Mouse (Mus musculus) right cerebral cortex, adult 2 months (tissue): ENCODE results near the gene Tmigd1.
"Not testable (repeated sequence)": the region's sequence is repeated elsewhere in the genome, so short reads cannot be mapped to it uniquely, and the experiment has no call there.

ENCODE experiments used
- DNase-seq, 2 experiments: peaks; one replicate each; pipeline ENCODE4 v3.0.0; 2021 to 2022; ENCODE audit warnings: low spot score in 2 of 2

The Tmigd1 gene

DNA sequence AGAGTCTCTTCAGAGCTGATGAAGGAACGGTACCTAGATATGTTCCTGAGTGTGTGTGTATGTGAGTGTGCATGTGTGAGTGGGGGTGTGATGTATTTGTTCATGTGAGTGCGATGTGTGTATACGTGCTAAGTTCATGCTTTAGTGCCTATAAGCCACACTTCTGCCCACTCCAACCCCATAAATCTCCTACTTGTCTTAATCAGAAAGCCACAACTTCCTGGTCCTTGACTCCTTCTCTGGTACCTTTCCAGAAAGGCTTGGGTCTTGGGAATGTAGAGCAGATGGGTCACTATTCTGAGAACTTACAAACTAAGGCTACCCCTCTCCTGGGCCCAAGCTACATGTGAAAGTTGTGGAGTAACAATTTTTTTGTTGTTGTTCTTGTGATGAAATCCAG, 3.2 kb upstream of the Tmigd1 start:
- DNase-seq: no peak

GRCm38 (mm10) chr11:76899758-76900738, 1.9 kb upstream of the Tmigd1 start:
- no peak for DNase-seq

DNA sequence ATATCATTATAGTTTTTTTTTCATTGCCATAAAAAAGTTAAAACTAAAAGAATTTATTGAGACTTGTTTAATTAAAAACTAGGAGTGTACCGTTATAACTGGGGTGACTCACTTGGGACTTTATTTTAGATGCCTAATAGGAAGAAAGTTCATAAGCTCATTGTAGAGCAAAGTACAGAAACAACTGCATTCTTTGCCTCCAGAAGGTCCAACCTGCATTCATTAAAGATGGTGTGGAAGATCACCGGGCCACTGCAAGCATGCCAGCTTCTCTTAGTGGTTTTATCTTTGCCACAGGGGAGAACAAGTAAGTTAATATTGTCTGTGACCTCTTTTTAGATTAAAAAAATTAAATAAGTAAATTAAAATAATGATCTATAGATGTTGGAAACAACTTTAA, 2.4 kb downstream of the Tmigd1 start:
- DNase-seq: no peak

- DNase-seq: no peak
Measured at GRCm38 (mm10) chr11:76908651-76909050, 6.7 kb downstream of the Tmigd1 start.

- peak in 1 of 2 experiments; percentile 24 for DNase-seq
Measured at GRCm38 (mm10) chr11:76911325-76912054, 9.5 kb downstream of the Tmigd1 start.

DNA sequence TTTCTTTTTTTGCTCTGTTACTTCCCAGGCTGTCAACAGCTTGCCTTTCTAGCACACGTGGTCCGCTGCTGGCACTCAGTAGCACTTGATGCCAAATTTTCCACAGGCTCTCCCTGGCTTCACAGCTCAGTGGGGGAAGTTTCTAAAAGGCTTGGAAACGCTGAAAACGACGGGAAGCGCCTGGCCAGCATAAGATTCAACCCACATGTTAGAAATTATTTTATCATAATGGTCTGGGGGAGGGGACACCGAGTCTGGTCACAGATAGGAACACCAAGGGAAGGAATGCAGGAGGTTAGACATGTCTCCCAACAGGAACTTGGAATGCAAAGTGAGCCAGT, 10.1 kb downstream of the Tmigd1 start:
- DNase-seq: peak; percentile 58 to 65

DNA sequence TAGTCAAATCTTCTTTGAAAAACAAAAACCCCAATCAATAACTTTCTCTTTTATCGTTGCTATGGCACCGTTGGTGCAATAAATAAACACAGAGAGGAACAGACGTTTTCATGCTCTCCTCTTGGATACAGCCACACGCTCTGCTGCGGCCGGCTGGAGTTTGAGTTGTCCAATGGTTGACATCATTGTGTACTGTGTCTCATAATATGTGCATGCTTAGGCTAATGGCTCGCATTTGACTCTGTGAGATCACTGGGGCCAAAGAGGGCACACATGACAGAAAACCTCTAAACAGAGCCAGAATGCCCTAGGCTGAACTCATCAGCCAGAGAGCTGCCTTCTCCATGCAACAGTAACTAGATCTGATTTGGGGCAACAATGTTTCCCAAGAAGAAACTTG, 12.4 kb downstream of the Tmigd1 start:
- DNase-seq: no peak

DNA sequence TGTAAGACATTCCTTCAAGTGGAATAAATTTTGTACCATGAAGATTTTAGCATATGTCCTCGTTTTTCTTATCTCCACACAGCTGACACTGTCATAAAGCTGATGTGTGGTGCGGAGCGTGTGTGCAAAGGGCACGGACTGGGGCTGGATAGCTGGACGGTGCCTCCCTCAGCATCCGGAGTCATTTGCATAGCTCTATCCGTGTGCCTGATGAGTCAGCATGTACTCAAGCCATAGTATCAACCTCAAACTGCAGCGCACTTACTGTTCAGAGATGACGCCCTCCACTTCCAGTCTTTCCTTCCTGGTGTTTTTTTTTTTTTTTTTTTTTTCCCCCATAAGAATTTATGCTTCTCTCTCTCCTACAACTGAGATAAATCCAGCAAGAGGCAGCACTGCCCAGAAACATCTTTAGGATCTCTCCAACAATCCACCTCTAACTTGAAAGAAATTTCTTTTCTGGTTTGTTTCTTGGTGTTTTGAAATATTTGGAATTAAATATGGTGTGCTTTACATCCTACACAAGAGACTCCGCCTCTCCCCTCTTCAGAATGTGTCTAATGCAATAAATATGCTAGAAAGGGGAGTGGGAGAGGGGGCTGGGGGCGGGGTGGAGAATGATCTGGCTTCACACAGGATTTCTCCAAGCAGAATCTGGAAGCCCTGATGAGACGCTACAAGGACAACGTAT, 14.7 kb downstream of the Tmigd1 start:
- DNase-seq: no peak

- DNase-seq: no peak
Measured at GRCm38 (mm10) chr11:76917230-76917548, 15.2 kb downstream of the Tmigd1 start.

- no peak for DNase-seq
Measured at GRCm38 (mm10) chr11:76920607-76921006, 18.6 kb downstream of the Tmigd1 start.

- DNase-seq: no peak
Measured at GRCm38 (mm10) chr11:76924759-76925236, 22.8 kb downstream of the Tmigd1 start, which contains the start of gene Blmh. TSS of gene Blmh (plus strand) at chr11:76924809.

DNA sequence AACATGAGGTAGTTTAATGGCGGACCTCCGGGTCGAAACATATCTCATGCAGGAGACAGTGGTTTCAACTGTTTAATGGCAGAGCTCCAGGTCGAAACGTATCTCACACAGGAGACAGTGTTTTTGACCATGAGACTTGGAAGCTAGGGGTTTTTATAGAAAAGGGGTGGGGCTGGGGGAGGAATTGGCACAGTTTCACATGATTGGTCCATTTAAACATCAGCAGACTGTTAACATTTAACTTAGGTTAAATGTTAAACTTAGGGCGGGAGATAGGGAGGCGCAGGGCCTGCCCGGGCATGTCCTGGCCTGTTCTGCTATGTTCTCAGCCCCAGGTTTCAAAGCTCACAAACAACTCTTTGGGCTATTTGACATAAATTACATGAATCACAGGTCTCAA, 26.6 kb downstream of the Tmigd1 start:
- DNase-seq: not testable (repeated sequence)

DNA sequence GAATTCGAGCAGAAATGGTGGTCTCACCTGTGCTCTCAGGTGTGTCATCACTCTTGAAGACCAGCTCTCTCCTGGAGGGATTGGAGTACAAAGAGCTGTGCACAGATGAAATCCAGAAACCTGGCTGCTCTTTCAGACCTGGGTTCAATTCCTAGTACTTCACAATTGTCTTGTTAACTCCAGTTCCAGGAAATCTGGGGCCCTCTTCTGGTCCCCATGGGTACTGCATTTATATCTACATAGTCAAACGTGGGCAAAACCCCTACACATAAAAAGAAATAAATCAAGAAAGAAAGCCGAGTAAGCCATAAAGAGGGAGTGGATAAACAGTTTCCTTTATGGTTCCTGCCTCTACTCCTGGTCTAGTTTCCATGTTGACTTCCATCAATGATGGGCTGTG, 31.2 kb downstream of the Tmigd1 start:
- no peak for DNase-seq

DNA sequence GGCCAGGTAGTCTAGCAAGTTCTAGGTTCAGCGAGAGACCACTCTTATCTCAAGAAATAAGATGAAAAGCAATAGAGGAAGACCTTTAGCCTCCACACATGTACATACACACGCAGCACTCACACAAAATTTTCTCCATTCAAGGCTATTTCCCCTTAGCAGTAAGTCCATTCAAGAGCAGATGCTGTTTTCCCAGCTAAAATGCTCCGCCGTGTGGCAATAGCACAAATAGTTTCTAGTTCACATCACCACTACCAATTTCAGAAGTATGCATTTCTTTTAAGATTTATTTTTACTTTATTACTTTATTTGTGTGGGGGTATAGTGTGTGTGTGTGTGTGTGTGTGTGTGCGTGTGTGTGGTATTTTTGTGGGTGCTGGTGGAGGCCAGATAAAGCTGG, 34.6 kb downstream of the Tmigd1 start:
- DNase-seq: no peak

DNA sequence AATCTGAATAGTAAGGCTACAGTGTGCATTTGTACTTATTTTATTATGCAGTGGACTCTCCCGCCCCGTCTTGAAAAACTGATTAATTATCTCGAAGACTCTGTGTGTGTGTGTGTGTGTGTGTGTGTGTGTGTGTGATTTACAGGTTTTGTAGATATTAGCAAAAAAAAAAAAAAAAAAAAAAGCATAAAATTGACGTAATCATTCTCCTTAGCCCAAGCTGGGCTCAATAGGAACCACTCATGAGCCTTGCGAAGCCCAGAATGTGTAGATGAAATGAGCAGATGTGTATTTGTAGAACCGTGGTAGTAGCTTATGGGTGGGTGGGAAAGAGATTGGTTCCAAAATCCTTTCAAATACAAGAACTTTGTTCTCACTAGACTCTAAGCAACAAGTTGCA, 42.9 kb downstream of the Tmigd1 start:
- no peak for DNase-seq

GRCm38 (mm10) chr11:76945386-76946202, 43.6 kb downstream of the Tmigd1 start:
- DNase-seq: peak; percentile 94 to 95

- peak; percentile 5 to 21 for DNase-seq
Measured at GRCm38 (mm10) chr11:76946203-76946585, 44.2 kb downstream of the Tmigd1 start.

GRCm38 (mm10) chr11:76953536-76953935, 51.6 kb downstream of the Tmigd1 start:
- DNase-seq: peak; percentile 26 to 36

- no peak for DNase-seq
Measured at GRCm38 (mm10) chr11:76965703-76966102, 63.7 kb downstream of the Tmigd1 start.
